Mouse (Mus musculus) lung, adult 2 months (tissue): ENCODE results near the gene Gm42906.

Experiments
- CTCF ChIP-seq: fragments of 200-500 bp; IDR thresholded peaks from 2 replicates; pipeline ENCODE4 v1.5.1; 2011; ENCODE audit warnings: mild to moderate bottlenecking, low read length, control low read depth; ENCODE audit not compliant: insufficient read depth
- POLR2A ChIP-seq: fragments of 200-500 bp; IDR thresholded peaks from 2 replicates; pipeline ENCODE4 v1.6.1; 2011; ENCODE audit warnings: low read depth, mild to moderate bottlenecking, control low read depth, low read length, borderline replicate concordance; ENCODE audit errors: extremely low read depth

DNA sequence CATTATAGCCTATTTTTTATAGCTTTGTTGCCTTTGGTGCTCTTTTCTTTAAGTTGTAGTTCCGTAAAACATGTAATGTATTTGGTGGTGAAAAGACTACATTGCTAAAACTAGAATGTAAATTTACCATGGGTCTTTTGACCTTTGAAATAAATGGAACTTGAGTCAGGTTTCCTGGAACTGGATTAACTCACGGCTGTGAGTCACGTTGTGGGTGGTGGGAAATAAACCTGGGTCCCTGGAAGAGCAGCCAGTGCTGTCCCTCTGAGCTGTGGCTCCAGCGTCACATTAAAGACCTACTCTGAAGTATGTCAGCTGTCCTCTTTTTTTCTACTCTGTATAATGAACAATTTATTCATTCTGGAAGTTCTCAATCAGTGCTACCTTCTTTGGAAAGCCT lies 51.0 kb downstream of the Gm42906 start:
- TF ChIP-seq POLR2A = no peak
- no peak for TF ChIP-seq CTCF
